Mouse (Mus musculus) limb, embryonic 13.5 days (tissue): Measurements from ENCODE around the gene Mapk8ip3. TPM values are rescaled to one million over a fixed set of nuclear protein-coding genes. Genes with fewer than 3 reads are reported as not detected.
A peak's percentile ranks its signal among the peaks of the same experiment; 100 is the strongest.

Source experiments
- ATAC-seq: fragments of 200-750 bp; cut with Nextera tagmentation; 2 replicates; pipeline ENCODE4 v1.8.0; 2017; ENCODE audit warnings: low read depth, moderate number of reproducible peaks, moderate TSS enrichment; ENCODE audit not compliant: low FRiP score
- H3K27ac ChIP-seq: fragments of 300-500 bp; sonication (generic); 2 replicates; pipeline ENCODE4 v1.5.1; 2015; ENCODE audit warnings: inconsistent platforms, mild to moderate bottlenecking, moderate library complexity
- H3K27me3 ChIP-seq: fragments of 300-500 bp; sonication (generic); 2 replicates; pipeline ENCODE4 v1.6.1; 2015; ENCODE audit warnings: mild to moderate bottlenecking, inconsistent platforms
- H3K36me3 ChIP-seq: fragments of 300-500 bp; sonication (generic); 2 replicates; pipeline ENCODE4 v1.6.1; 2015; ENCODE audit warnings: inconsistent platforms, mild to moderate bottlenecking, moderate library complexity
- H3K4me1 ChIP-seq: fragments of 300-500 bp; sonication (generic); 2 replicates; pipeline ENCODE4 v1.6.1; 2015; ENCODE audit warnings: inconsistent platforms
- H3K4me2 ChIP-seq: fragments of 300-500 bp; sonication (generic); replicated peaks from 2 replicates; pipeline ENCODE4 v1.6.1; 2015; ENCODE audit warnings: inconsistent platforms, mild to moderate bottlenecking, moderate library complexity
- H3K4me3 ChIP-seq: fragments of 300-500 bp; sonication (generic); 2 replicates; pipeline ENCODE4 v1.5.1; 2015; ENCODE audit warnings: moderate library complexity, mild to moderate bottlenecking, inconsistent platforms
- H3K9ac ChIP-seq: fragments of 300-500 bp; sonication (generic); 2 replicates; pipeline ENCODE4 v1.6.1; 2015; ENCODE audit warnings: mild to moderate bottlenecking, inconsistent platforms
- H3K9me3 ChIP-seq: fragments of 300-500 bp; sonication (generic); 2 replicates; pipeline ENCODE4 v1.6.1; 2016; ENCODE audit warnings: inconsistent platforms
- WGBS: fragments of 180-500 bp; shearing (Covaris S2); methylation state at CpG from one replicate; pipeline ENCODE4 v1.1.7; 2015; 5-methylcytosine and 5-hydroxymethylcytosine counted together
- polyA plus RNA-seq: library from polyadenylated mRNA; unstranded; fragments of >200 nt; fragmentation: Nextera tagmentation; extraction: Ambion mirVana; gene quantifications from 2 replicates; pipeline ENCODE4 v1.2.1, GENCODE M21; 2015

Mapk8ip3 gene
- polyA plus RNA-seq, 1 experiment from 2014 or later: 45.2 TPM

GRCm38 (mm10) chr17:24851381-24852125 is 85.2 kb downstream of the Mapk8ip3 start:
- Histone ChIP-seq H3K9me3 (no peaks in the 10 kb centered on the region), H3K4me3 (peak overlapping the region; percentile 82), H3K9ac (peak overlapping the region; percentile 77), H3K4me2 (peak overlapping the region; percentile 96), H3K36me3 (peaks cover 23% of the 10 kb centered on the region), H3K27ac (no peak overlapping the region), H3K27me3 (peaks cover 11% of the 10 kb centered on the region), H3K4me1 (peaks cover 21% of the 10 kb centered on the region)
- 79% methylated on average over 10 of the region's 10 CpGs for WGBS
- ATAC-seq: no peak

- no peaks in the 10 kb centered on the region for H3K9me3 ChIP-seq
- H3K27ac ChIP-seq: no peak overlapping the region
- peaks cover 15% of the 10 kb centered on the region; the same call in 1 of the 2 replicates for H3K36me3 ChIP-seq
- ATAC-seq: no peak
- WGBS: under 1% methylated on average over 20 of the region's 20 CpGs
- peak overlapping the region; percentile 96 for H3K4me2 ChIP-seq
- peaks cover 11% of the 10 kb centered on the region for H3K27me3 ChIP-seq
- peak overlapping the region; percentile 77 for H3K9ac ChIP-seq
- peaks cover 21% of the 10 kb centered on the region for H3K4me1 ChIP-seq
- H3K4me3 ChIP-seq: peak overlapping the region; percentile 82
Observed at GRCm38 (mm10) chr17:24850773-24851127, 86.0 kb downstream of the Mapk8ip3 start.

- Histone ChIP-seq H3K4me3 (peak within 1 kb of the TSS; percentile 82), H3K27ac (peak within 1 kb of the TSS; percentile 85), H3K9me3 (no peaks in the 10 kb centered on the region), H3K4me1 (peaks cover 21% of the 10 kb centered on the region), H3K36me3 (peaks cover 12% of the 10 kb centered on the region; the same call in 1 of the 2 replicates), H3K27me3 (peaks cover 13% of the 10 kb centered on the region), H3K4me2 (peak within 1 kb of the TSS; percentile 96), H3K9ac (peak within 1 kb of the TSS; percentile 82)
- peak; percentile 100 for ATAC-seq
- under 1% methylated on average over 58 of the region's 58 CpGs for WGBS
Observed at GRCm38 (mm10) chr17:24850065-24850772, 86.6 kb downstream of the Mapk8ip3 start, which contains the start of gene Fahd1. Gene Fahd1, minus strand, starts transcription at chr17:24850364.

GRCm38 (mm10) chr17:24849733-24850064 is 87.1 kb downstream of the Mapk8ip3 start:
- H3K4me3 ChIP-seq: peak overlapping the region; percentile 82
- H3K9ac ChIP-seq: peak overlapping the region; percentile 82
- H3K27ac ChIP-seq: peak overlapping the region; percentile 85
- H3K9me3 ChIP-seq: no peaks in the 10 kb centered on the region
- H3K27me3 ChIP-seq: peaks cover 19% of the 10 kb centered on the region
- ATAC-seq: peak; percentile 42
- peaks cover 12% of the 10 kb centered on the region; the same call in 1 of the 2 replicates for H3K36me3 ChIP-seq
- 0% methylated on average over 21 of the region's 21 CpGs for WGBS
- H3K4me2 ChIP-seq: peak overlapping the region; percentile 96
- H3K4me1 ChIP-seq: peaks cover 21% of the 10 kb centered on the region

GRCm38 (mm10) chr17:24848600-24849031 is 88.2 kb downstream of the Mapk8ip3 start:
- H3K27me3 ChIP-seq: peaks cover 28% of the 10 kb centered on the region
- peak overlapping the region; percentile 96 for H3K4me2 ChIP-seq
- peaks cover 21% of the 10 kb centered on the region for H3K4me1 ChIP-seq
- ATAC-seq: no peak
- peak overlapping the region; percentile 82 for H3K4me3 ChIP-seq
- H3K27ac ChIP-seq: no peak overlapping the region
- no peaks in the 10 kb centered on the region for H3K9me3 ChIP-seq
- no peak overlapping the region for H3K9ac ChIP-seq
- peaks cover 7% of the 10 kb centered on the region; the same call in 1 of the 2 replicates for H3K36me3 ChIP-seq

GRCm38 (mm10) chr17:24847386-24847785 is 89.4 kb downstream of the Mapk8ip3 start:
- Histone ChIP-seq H3K9ac (no peak overlapping the region), H3K9me3 (no peaks in the 10 kb centered on the region), H3K4me1 (peaks cover 21% of the 10 kb centered on the region), H3K4me3 (no peak overlapping the region), H3K36me3 (no peaks in the 10 kb centered on the region), H3K27me3 (peaks cover 30% of the 10 kb centered on the region), H3K27ac (no peak overlapping the region), H3K4me2 (no peak overlapping the region)
- no peak for ATAC-seq
- 91% methylated on average over 1 of the region's 1 CpGs for WGBS

- WGBS: 24% methylated on average over 9 of the region's 9 CpGs
- Histone ChIP-seq H3K9me3 (no peaks in the 10 kb centered on the region), H3K27ac (no peak overlapping the region), H3K4me2 (no peak overlapping the region), H3K4me3 (no peak overlapping the region), H3K9ac (no peak overlapping the region), H3K27me3 (peaks cover 29% of the 10 kb centered on the region), H3K4me1 (peaks cover 11% of the 10 kb centered on the region; the same call in 1 of the 2 replicates), H3K36me3 (no peaks in the 10 kb centered on the region)
- ATAC-seq: no peak
Observed at GRCm38 (mm10) chr17:24844525-24844924, 92.3 kb downstream of the Mapk8ip3 start.

GRCm38 (mm10) chr17:24842631-24843030 is 94.1 kb downstream of the Mapk8ip3 start:
- no peaks in the 10 kb centered on the region for H3K36me3 ChIP-seq
- ATAC-seq: no peak
- H3K4me3 ChIP-seq: no peak overlapping the region
- H3K9ac ChIP-seq: no peak overlapping the region
- H3K4me2 ChIP-seq: no peak overlapping the region
- 46% methylated on average over 2 of the region's 2 CpGs for WGBS
- no peak overlapping the region for H3K27ac ChIP-seq
- H3K4me1 ChIP-seq: no peaks in the 10 kb centered on the region
- peaks cover 29% of the 10 kb centered on the region for H3K27me3 ChIP-seq
- no peaks in the 10 kb centered on the region for H3K9me3 ChIP-seq

Other genes with a start within 250 kb of the Mapk8ip3 start
- gene Syngr3, start 247.0 kb downstream of the Mapk8ip3 start, polyA plus RNA-seq: 7.8 and 8.4 TPM in 2 replicates
- 46.6 and 48.1 TPM in 2 replicates for gene Gfer, start 240.8 kb downstream of the Mapk8ip3 start, polyA plus RNA-seq
- gene Noxo1, start 240.7 kb downstream of the Mapk8ip3 start, polyA plus RNA-seq: 2.5 and 3.1 TPM in 2 replicates
- gene Tbl3, start 229.3 kb downstream of the Mapk8ip3 start, polyA plus RNA-seq: 79.8 and 84.6 TPM in 2 replicates
- gene Rnf151, start 218.9 kb downstream of the Mapk8ip3 start, polyA plus RNA-seq: not detected in 2 replicates
- 1,267 and 1,298 TPM in 2 replicates for gene Rps2, start 218.9 kb downstream of the Mapk8ip3 start, polyA plus RNA-seq
- gene Ndufb10, start 212.5 kb downstream of the Mapk8ip3 start, polyA plus RNA-seq: 206 and 215 TPM in 2 replicates
- not detected in 2 replicates for gene Rpl3l, start 209.2 kb downstream of the Mapk8ip3 start, polyA plus RNA-seq
- gene Msrb1, start 200.3 kb downstream of the Mapk8ip3 start, polyA plus RNA-seq: 23.1 and 26.0 TPM in 2 replicates
- 2.6 and 3.7 TPM in 2 replicates for gene Hs3st6, start 184.0 kb downstream of the Mapk8ip3 start, polyA plus RNA-seq
- gene Meiob, start 132.7 kb downstream of the Mapk8ip3 start, polyA plus RNA-seq: not detected in 2 replicates
- gene Hagh, start 96.8 kb downstream of the Mapk8ip3 start, polyA plus RNA-seq: 27.6 and 28.0 TPM in 2 replicates
- gene Fahd1, start 86.6 kb downstream of the Mapk8ip3 start, polyA plus RNA-seq: 18.4 and 20.4 TPM in 2 replicates
- 0.26 and 0.50 TPM in 2 replicates for gene Igfals, start 71.0 kb downstream of the Mapk8ip3 start, polyA plus RNA-seq
- 49.6 and 49.8 TPM in 2 replicates for gene Nubp2, start 50.6 kb downstream of the Mapk8ip3 start, polyA plus RNA-seq
- 38.5 and 40.0 TPM in 2 replicates for gene Spsb3, start 50.3 kb downstream of the Mapk8ip3 start, polyA plus RNA-seq
- 33.9 and 35.6 TPM in 2 replicates for gene Eme2, start 41.9 kb downstream of the Mapk8ip3 start, polyA plus RNA-seq
- 80.4 and 83.3 TPM in 2 replicates for gene Mrps34, start 41.9 kb downstream of the Mapk8ip3 start, polyA plus RNA-seq
- 35.5 and 38.2 TPM in 2 replicates for gene Nme3, start 40.5 kb downstream of the Mapk8ip3 start, polyA plus RNA-seq
- gene Jpt2, start 23.7 kb upstream of the Mapk8ip3 start, polyA plus RNA-seq: 224 and 236 TPM in 2 replicates
- gene Cramp1l, start 78.8 kb upstream of the Mapk8ip3 start, polyA plus RNA-seq: 7.4 and 8.4 TPM in 2 replicates
- gene Ift140, start 79.1 kb upstream of the Mapk8ip3 start, polyA plus RNA-seq: 18.7 and 22.5 TPM in 2 replicates
- gene Tmem204, start 146.6 kb upstream of the Mapk8ip3 start, polyA plus RNA-seq: 14.1 and 15.4 TPM in 2 replicates
- 47.6 and 54.3 TPM in 2 replicates for gene Telo2, start 179.0 kb upstream of the Mapk8ip3 start, polyA plus RNA-seq
- gene Ptx4, start 183.8 kb upstream of the Mapk8ip3 start, polyA plus RNA-seq: 1.3 and 1.7 TPM in 2 replicates
- gene Clcn7, start 196.4 kb upstream of the Mapk8ip3 start, polyA plus RNA-seq: 26.5 and 27.2 TPM in 2 replicates
- gene Ccdc154, start 225.5 kb upstream of the Mapk8ip3 start, polyA plus RNA-seq: not detected in 2 replicates
- not detected in 2 replicates for gene Gm38655, start 238.5 kb upstream of the Mapk8ip3 start, polyA plus RNA-seq
- gene BC003965, start 247.6 kb upstream of the Mapk8ip3 start, polyA plus RNA-seq: 34.2 and 34.5 TPM in 2 replicates